Mouse (Mus musculus): ENCODE measurements around the gene Tyw5. TPM values are rescaled to one million over a fixed set of nuclear protein-coding genes. Genes with fewer than 3 reads are reported as not detected.

Tyw5 gene
- total RNA-seq, 4 experiments from 2014 or later, result 3.3 to 4.8 (median 4.2) TPM

DNA sequence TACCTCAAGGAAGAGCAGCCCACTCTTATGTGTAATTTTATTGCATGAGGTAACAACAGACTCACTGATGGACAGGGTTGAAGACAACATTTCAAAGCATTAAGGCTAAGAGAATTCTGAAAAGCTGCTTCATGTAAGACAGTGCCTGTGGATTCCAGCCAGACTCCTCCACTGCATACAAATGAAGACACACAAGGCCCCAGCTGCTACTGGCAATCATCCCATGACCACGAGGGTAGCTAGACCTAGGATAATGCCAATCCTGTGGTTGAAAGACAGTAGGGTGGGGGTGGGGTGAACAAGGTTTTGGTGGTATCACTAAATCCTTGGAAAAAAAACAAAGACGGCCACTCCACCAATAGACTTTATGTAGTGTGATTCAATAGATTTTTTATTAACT lies 19.0 kb downstream of the Tyw5 start:
- no peak for DNase-seq (ENCODE audit: low spot score)

DNA sequence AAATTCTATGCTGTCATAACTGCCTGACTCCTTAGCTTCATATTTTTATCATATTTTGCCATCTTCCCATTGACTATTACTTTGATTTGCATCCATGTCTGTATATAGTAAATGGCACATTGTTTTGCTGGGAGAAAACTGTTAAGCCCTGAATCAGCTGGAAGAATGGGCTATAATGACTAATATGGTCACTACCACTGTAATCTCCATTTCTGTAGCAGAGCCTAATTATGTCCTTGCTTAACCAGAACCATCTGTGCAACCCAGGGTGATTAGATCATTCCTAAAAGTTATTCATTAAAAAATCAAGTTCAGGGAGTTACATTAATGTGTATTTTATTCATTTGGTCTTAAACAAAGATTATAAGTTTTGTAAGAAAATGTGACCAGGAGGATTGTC lies 20.4 kb downstream of the Tyw5 start:
- DNase-seq (ENCODE audit: low spot score), result no peak

DNA sequence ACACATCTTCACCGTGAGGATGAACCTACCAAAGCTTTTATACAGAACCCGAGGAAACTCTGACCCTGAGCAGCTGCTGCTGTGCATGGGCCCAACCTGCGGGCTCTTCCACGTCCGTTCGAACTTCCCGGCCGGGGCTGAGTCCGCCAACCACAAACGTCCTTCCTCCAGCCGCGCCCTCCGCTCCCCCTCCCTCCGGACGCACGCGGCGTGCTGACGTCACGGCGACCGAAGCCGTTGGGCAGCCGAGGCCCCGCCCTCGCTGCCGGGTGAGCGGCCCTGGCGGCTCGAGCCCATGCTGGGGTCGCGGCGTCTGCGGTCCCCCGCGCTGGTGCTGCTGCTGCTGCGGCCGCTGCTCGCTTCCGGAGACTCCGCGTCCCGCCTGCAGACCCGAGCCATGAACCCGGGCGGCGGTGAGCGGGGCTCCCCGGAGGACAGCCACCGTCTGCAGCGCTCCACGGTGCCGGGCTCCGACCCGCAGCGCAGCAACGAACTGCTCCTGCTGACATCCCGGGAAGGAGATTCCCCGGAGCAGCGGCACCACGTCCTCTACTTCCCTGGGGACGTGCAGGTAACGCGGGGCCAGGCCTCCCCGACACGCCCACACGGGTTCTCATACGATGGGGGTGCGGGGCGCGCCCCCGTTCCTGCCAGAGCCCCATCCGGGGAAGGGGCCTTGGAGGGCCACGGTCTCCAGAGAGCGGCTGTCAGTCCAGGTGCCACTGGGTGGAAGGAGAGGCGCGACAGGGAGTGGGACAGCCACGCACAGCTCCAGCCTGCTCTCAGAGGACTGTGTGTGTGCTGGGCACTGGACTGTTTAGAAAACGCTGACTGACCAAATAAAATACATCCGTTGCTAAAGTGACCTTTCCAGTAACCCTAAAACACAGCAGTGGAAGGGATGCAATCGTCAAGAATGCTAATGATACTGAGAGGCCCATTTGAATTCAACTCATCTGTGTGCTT lies 29.2 kb downstream of the Tyw5 start, which contains the start of gene 1700066M21Rik:
1700066M21Rik (plus strand) TSS at position 245 of the 966 bp plus-strand sequence.
- peak; percentile 91 for DNase-seq (ENCODE audit: low spot score)

DNA sequence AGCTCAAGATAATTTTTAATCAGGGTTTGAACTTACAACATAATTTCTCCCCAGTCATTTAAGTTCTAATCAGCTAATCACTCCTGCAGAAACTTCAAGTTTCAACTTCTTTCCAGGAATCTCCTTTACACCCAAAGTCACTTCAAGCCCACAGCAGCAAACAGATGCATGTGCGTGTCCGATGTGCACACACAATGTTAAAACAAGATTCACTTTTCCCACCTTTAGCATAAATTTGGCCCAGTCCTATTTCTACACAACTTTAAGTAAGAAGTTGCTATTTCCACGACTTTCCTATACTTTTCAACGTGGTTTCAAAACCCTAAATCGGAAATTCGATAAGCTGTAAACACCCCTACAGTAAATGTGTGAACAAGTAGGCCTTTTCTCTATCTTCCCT lies 30.1 kb downstream of the Tyw5 start:
- no peak for DNase-seq (ENCODE audit: low spot score)

DNA sequence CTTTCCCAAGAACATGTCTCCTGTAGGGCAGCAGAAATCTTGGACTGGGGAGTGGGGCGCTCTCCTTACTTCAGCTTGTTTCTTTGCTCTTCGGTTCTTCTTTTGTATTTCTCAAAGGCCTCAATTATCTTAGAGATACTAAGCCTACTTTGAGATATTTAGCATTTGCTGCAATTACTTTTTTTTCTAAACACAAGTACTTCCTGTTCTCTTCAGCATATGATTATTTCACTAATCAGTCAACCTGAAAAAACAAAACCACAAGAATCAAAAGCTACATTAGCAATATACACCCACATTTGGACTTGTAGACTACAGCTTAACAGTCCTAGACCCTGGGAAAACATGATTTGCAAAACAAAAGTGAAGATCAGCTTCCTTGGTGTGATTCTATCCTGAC lies 31.6 kb downstream of the Tyw5 start:
- DNase-seq (ENCODE audit: low spot score), result no peak

DNA sequence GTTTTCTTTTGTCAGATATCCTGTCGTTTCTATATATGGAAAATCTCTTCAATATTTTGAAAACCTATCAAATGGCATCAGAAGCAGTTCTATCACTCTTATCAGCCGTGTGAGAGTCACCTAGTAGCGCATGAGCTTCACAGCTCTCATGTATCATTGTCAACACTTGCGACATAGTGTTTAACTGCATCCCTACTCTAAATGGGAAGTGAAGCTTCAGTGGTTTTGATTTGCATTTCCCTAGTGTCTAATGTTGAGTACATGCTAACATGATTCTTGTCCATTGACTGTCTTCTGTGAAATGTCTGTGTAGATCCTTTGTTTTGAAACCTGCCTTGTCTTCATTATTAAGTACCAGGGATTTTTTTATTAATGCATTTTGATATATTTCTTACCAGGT lies 36.5 kb downstream of the Tyw5 start:
- DNase-seq (ENCODE audit: low spot score), result no peak

DNA sequence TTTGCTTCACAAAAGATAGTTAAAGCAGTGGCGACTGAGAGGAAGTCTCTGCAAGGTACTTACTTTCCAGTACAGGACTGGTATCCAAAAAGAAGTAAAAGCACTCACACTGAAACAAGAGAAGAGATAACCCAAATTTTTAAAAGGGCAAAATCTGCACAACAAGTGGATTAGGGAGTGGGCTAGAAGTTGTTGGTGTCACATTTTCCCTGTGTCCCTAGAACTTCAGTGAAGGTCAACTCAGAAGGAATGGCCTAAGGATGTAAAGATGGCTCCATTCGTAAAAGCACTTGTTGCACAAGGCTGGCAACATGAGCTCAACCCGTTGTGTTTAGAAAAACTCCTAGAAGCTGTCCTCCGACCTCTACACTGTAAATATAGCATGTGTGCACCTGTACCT lies 37.8 kb downstream of the Tyw5 start:
- DNase-seq (ENCODE audit: low spot score), result no peak

DNA sequence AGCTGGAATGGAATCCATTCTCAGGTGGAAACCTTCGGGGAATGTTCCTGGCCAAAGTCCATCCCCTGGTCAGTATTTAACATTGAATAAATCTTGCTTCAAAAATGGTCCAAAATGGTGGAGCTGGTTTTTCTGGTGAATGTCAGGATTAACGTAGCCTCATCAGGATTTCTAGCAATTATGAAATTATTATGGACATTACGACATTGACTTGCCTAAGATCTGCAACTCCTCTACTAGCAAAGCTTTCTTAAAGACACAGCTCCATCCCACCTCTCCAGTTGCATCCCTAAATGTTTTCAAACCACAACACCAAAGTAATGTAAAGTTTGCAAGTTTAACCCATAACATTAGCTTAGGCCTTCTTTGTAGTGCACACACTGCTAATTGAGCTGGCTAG lies 39.5 kb downstream of the Tyw5 start:
- no peak for DNase-seq (ENCODE audit: low spot score)

DNA sequence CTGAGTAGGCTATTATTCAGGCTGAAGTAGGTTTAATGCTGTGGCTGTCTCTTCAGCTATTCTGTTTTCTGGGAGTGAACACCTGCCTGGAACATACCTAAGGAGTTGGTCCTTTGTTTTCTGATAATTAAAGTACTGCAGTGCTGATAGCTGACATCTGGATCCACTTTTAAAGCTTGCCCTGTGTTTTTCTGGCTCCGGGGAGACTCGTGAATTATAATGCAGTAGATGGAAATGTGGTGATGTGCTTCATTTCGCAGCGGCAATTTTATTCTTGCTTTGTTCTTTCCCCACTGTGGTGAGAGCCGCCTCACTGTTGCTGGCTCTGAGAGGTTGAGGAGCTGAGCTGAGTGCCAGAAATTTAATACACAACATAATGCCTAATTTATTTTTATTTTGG lies 48.4 kb downstream of the Tyw5 start:
- DNase-seq (ENCODE audit: low spot score), result no peak

DNA sequence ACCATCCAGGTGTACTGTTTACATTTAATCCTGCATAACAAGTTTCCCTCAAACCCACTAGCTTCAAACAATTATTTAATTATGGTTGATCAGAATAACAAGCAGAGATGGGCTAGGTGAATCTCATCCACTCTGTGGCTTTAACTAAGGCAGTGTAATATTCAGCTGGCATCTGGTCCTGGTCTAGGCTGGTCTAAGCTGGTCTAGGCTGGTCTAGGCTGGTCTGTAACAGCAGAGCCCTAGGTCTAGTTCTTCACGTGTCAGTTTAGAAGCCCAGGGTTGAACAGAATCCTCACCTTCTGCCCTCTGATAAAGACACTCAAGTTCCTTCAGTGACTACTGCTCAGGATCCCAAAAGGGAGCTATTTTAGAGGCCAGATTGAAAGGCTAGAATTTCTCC lies 55.0 kb downstream of the Tyw5 start:
- DNase-seq (ENCODE audit: low spot score), result no peak

DNA sequence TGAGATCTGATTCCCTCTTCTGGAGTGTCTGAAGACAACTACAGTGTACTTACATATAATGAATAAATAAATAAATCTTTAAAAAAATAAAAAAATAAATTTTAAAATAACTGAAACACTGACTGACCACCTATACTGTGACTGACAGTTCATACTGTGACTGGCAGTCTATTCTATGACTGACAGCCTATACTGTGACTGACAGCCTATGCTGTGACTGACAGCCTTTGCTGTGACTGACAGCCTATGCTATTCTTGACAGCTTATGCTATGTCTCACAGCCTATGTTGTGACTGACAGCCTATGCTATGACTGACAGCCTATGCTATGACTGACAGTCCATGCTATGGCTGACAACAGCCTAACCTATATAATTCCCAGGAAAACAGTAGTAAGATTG lies 59.4 kb downstream of the Tyw5 start:
- no peak for DNase-seq (ENCODE audit: low spot score)

DNA sequence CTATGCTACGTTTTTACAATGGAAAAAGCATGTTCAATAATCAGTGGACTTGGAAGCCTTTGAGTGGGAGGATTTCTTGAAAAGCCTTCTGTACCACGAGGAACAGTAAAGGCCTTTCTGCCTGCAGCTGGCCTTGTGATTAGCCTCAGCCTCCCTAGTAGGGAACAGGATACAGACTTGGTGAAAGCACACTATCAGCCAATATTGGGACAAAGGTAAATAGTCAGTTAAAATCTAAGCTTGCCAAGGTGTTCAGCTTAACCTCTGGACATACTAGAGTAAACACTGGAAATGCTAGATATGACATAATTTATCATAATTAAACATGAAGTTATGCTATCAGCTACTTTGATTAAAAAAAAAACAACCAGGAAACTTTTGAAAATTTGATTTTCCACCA lies 65.7 kb downstream of the Tyw5 start:
- no peak for DNase-seq (ENCODE audit: low spot score)

DNA sequence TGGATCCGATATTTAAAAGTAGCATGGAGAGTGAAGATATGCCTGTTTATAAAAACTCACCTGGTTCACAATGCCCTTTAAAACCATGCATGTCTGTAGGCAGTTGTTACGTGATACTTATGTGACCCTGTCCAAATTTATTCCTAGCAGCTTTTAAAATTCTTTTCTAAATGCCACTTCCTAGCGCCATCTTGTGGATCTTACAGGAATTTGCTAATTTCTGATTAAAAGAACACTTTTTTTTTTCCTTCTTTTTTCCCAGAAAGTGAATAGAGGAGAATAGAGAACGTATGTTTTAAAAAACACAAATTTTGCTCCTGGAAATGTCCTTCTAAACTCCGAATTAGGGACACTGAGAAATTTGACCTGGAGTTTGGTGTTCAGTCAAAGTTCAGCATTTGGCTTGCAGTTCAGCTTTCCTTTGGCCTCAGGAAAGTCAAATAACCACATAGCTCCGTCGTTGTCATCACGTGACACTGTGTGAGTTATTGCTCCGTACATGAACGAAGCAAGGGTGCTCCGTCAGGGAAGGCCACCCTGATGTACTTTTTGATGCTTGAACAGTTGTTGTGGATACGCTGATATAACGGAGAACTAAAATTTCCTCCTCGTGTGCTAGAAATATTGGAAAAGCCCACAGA lies 67.6 kb downstream of the Tyw5 start:
- DNase-seq (ENCODE audit: low spot score), result no peak

Other genes starting within 250 kb of the Tyw5 start
- gene 1700066M21Rik, start 29.5 kb downstream of the Tyw5 start, total RNA-seq (2022), result 1 to 10 TPM; 2.3 to 3.3 (median 2.9) TPM
- 10 to 100 TPM in 3 of 4 experiments, 1 to 10 TPM in 1; 10.0 to 11.9 (median 10.9) TPM for gene Maip1, start 773 bp downstream of the Tyw5 start, total RNA-seq (2022)